Mouse (Mus musculus): ENCODE measurements around the gene Tapbp. TPM values are rescaled to one million over a fixed set of nuclear protein-coding genes. Genes with fewer than 3 reads are reported as not detected.
"Not testable (repeated sequence)": the region's sequence is repeated elsewhere in the genome, so short reads cannot be mapped to it uniquely, and the experiment has no call there.

Tapbp gene
- 198 and 225 TPM in 2 replicates for total RNA-seq (2017)

DNA sequence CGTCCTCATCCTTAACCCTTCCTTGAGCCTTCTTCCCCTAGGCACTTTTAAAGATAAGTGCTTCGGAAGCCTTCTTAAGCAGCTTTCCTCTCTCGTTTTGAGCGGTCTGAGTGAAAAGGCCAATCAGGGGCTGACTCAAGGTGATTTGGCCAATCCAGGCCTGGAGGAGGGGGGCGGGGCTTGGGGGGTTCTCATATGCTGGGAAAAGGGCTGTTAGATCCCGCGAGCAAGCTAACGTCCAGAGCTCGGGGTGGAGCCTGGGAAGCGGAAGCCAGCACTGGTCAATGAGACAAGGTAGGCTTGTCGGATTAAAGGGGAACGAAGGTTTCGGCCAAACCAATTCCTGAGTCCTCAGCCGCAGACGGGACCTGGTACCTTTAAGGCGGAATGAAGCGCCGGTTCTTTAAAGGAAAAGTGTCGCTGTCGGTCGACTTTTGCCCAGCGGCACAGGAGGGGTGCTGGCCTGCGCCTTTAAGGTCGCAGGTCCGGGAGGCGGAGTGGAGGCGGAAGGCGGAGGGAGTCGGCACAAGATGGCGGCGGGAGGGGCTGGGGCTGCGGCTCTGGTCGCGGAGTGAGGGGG, at the start of gene Tapbp, which contains the start of gene Zbtb22:
Gene Tapbp (plus strand): TSS at position 229 of the 580 bp plus-strand sequence.
Gene Zbtb22 (plus strand): TSS at position 234 of the 580 bp plus-strand sequence.
- peak; percentile 66 for ATAC-seq (ENCODE audit: extremely low read depth, insufficient number of reproducible peaks, low FRiP score, poor library complexity, severe bottlenecking)

GRCm38 (mm10) chr17:33873537-33873936, 42.2 kb upstream of the Tapbp start, which contains the start of gene Gm7029:
Gm7029 (plus strand) TSS chr17:33873837.
- not testable (repeated sequence) for ATAC-seq (ENCODE audit: extremely low read depth, insufficient number of reproducible peaks, low FRiP score, poor library complexity, severe bottlenecking)

- no peak for ATAC-seq (ENCODE audit: extremely low read depth, insufficient number of reproducible peaks, low FRiP score, poor library complexity, severe bottlenecking)
These were observed 41.3 kb upstream of the Tapbp start for GRCm38 (mm10) chr17:33874411-33874810.

- not testable (repeated sequence) for ATAC-seq (ENCODE audit: extremely low read depth, insufficient number of reproducible peaks, low FRiP score, poor library complexity, severe bottlenecking)
These were observed 39.9 kb upstream of the Tapbp start for GRCm38 (mm10) chr17:33875797-33876196.

DNA sequence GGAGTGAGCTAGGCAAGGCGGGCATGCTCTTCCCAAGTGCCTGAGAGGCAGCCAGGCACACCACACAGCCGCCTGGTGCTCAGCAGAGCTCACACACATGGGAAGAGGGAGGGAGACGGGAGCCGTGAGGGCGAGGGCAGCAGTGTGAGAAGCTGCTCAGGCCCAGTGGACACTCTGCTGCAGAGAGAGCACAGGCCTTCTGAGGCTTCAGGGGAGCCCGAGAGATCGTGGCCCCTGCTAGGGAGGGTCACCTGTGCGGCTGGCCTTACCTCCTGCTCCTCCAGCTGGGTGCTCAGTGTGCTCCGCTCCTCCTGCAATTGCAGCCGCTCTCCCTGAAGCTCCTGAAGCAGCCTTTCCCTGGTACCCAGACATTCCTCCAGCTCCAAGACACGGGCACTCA, 31.4 kb upstream of the Tapbp start:
- not testable (repeated sequence) for ATAC-seq (ENCODE audit: extremely low read depth, insufficient number of reproducible peaks, low FRiP score, poor library complexity, severe bottlenecking)

- ATAC-seq (ENCODE audit: extremely low read depth, insufficient number of reproducible peaks, low FRiP score, poor library complexity, severe bottlenecking): not testable (repeated sequence)
These were observed 27.9 kb upstream of the Tapbp start for GRCm38 (mm10) chr17:33887802-33888201.

DNA sequence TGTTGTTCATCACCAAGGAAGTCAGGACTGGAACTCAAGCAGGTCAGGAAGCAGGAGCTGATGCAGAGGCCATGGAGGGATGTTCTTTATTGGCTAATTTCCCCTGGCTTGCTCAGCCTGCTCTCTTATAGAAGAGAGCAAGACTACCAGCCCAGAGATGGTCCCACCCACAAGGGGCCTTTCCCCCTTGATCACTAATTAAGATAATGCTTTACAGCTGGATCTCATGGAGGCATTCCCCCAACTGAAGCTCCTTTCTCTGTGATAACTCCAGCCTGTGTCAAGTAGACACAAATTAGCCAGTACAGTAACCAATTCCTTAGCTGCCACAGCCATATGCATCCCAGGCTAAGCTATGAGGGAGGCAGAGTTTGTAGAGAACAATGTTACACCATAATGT, 27.5 kb upstream of the Tapbp start:
- not testable (repeated sequence) for ATAC-seq (ENCODE audit: extremely low read depth, insufficient number of reproducible peaks, low FRiP score, poor library complexity, severe bottlenecking)

DNA sequence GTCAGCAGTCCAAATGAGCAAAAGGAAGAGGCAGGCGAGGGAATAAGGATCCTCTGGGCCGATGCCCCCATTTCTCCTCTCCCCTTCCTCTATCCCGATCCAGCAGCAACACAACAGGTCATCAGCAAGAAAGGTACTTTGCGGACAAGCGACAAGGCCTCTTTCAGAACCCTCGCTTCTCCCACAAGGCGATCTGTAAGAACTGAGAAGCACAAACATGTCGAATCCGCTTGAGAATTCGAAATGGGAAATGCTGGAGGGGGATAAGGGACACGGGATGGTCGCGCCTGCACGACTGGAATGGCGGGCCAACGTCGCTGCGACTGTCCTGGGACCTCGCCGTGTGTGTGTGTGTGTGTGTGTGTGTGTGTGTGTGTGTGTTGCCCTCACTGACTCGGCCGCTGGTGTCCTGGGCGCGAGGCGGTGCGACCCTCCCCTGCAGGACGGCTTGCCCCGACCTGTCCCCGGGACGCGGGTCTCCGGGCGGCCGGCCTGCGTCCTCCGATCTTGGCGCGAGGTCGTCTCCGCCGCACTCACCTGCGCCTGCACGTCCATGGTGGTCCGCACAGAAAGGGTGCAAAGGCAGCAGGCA, 25.7 kb upstream of the Tapbp start:
- not testable (repeated sequence) for ATAC-seq (ENCODE audit: extremely low read depth, insufficient number of reproducible peaks, low FRiP score, poor library complexity, severe bottlenecking)

GRCm38 (mm10) chr17:33890533-33891059, 25.1 kb upstream of the Tapbp start, which contains the start of gene Kifc1:
Kifc1 (minus strand) TSS chr17:33890661.
- ATAC-seq (ENCODE audit: extremely low read depth, insufficient number of reproducible peaks, low FRiP score, poor library complexity, severe bottlenecking): peak; percentile 98

GRCm38 (mm10) chr17:33891357-33891756, 24.3 kb upstream of the Tapbp start:
- ATAC-seq (ENCODE audit: extremely low read depth, insufficient number of reproducible peaks, low FRiP score, poor library complexity, severe bottlenecking): no peak

- ATAC-seq (ENCODE audit: extremely low read depth, insufficient number of reproducible peaks, low FRiP score, poor library complexity, severe bottlenecking): not testable (repeated sequence)
These were observed 23.8 kb upstream of the Tapbp start for GRCm38 (mm10) chr17:33891892-33892291.

DNA sequence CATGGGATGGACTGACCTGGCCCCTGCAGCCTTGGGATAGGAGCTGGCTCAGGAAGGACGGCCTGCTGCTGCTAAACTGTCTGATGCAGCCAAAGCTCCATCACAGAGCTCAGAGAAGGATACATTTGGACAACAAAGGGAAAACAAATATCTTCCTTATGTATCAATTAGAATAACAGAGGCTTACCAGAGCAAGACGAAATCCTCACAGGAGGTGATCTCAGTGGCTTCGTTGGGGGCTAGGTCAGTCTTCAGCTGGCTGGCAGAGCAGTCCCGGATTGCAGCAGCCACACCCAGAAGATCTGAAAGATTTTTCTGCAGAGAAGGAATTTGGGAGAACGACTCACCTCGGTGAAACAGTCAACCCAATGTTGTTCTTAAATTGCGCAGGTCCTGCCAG, 23.3 kb upstream of the Tapbp start:
- no peak for ATAC-seq (ENCODE audit: extremely low read depth, insufficient number of reproducible peaks, low FRiP score, poor library complexity, severe bottlenecking)

GRCm38 (mm10) chr17:33893011-33893410, 22.7 kb upstream of the Tapbp start:
- ATAC-seq (ENCODE audit: extremely low read depth, insufficient number of reproducible peaks, low FRiP score, poor library complexity, severe bottlenecking): not testable (repeated sequence)

DNA sequence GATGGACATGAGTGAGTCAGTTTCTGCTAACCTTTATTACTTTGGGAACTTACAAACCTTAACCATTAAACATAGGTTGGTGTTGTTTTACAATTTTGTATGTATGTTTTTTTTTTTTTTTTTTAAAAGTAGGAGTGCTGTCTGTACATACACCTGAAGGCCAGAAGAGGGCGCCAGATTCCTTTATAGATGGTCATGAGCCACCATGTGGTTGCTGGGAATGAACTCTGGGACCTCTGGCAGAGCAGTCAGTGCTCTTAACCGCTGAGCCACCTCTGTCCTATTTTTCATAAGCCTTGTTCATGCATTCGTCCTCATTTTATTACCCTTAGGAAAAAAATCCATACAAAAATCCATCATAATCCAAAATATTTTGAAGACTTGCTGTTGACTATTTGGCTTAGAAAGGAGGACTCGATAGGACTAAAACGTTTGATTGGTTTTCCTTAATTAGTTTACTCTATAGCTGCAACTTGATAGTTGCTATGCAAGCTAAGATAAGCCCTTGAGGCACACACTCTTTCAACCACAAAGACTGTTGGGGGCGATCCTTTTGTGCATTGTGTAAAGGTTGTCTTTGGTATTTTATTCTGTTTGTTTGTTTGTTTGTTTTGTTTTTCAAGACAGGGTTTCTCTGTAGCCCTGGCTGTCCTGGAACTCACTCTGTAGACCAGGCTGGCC, 18.4 kb upstream of the Tapbp start:
- ATAC-seq (ENCODE audit: extremely low read depth, insufficient number of reproducible peaks, low FRiP score, poor library complexity, severe bottlenecking): peak; percentile 64

GRCm38 (mm10) chr17:33898193-33898592, 17.5 kb upstream of the Tapbp start:
- ATAC-seq (ENCODE audit: extremely low read depth, insufficient number of reproducible peaks, low FRiP score, poor library complexity, severe bottlenecking): not testable (repeated sequence)

- ATAC-seq (ENCODE audit: extremely low read depth, insufficient number of reproducible peaks, low FRiP score, poor library complexity, severe bottlenecking): no peak
These were observed 16.1 kb upstream of the Tapbp start for GRCm38 (mm10) chr17:33899642-33900041.

- no peak for ATAC-seq (ENCODE audit: extremely low read depth, insufficient number of reproducible peaks, low FRiP score, poor library complexity, severe bottlenecking)
These were observed 15.3 kb upstream of the Tapbp start for GRCm38 (mm10) chr17:33900281-33900988.

DNA sequence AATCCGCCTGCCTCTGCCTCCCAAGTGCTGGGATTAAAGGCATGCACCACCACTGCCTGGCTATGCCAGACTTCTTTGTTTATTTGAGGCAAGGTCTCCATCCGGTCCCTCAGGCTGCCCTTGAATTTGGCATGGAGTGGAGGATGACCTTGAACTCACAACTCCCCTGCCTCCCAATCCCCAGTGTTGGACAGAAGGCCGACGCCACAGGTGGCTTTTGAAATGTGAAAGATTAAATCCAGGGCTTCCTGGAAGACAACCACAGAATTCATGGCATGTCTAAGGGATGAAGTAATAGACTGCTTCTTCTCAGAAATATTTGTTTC, 14.7 kb upstream of the Tapbp start:
- ATAC-seq (ENCODE audit: extremely low read depth, insufficient number of reproducible peaks, low FRiP score, poor library complexity, severe bottlenecking): no peak

DNA sequence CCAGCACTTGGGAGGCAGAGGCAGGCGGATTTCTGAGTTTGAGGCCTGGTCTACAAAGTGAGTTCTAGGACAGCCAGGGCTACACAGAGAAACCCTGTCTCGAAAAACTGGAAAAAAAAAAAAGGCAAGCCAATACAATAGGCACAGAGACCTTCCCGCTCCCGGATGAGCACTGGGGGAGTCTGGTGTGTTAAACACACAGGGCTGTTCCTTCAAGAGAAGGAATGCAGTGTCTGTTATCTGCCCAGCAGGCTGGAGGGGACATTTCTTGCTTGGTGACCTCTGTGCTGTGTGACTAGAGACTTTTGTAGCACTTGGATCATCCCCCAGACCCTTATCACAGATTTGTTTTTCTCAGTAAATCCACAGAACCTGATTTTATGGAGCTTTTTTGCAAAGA, 14.0 kb upstream of the Tapbp start:
- ATAC-seq (ENCODE audit: extremely low read depth, insufficient number of reproducible peaks, low FRiP score, poor library complexity, severe bottlenecking): no peak

Data from neutrophil, adult 5-6 weeks (primary cell).